Mouse (Mus musculus) CH12.LX (cell line): ENCODE results near the gene Mon1b.

Experiments
- CHD2 ChIP-seq: IDR thresholded peaks from 2 replicates; pipeline ENCODE4 v1.6.1; 2011; ENCODE audit warnings: low read length, improper control_type of control experiment
- CTCF ChIP-seq, 2 experiments: IDR thresholded peaks in 1 of 2; conservative IDR thresholded peaks in 1 of 2; 2 replicates each; pipeline ENCODE4 v1.5.1; 2011 to 2012; ENCODE audit warnings: low read depth in 2 of 2, low read length in 2 of 2, improper control_type of control experiment in 1 of 2, inconsistent platforms in 1 of 2, mild to moderate bottlenecking in 1 of 2, moderate library complexity in 1 of 2
- KAT2A ChIP-seq: IDR thresholded peaks from 2 replicates; pipeline ENCODE4 v1.6.1; 2012; ENCODE audit warnings: low read length, improper control_type of control experiment, inconsistent platforms; ENCODE audit not compliant: insufficient replicate concordance
- NRF1 ChIP-seq: IDR thresholded peaks from 2 replicates; pipeline ENCODE4 v1.6.1; 2014; ENCODE audit warnings: low read depth, mild to moderate bottlenecking, inconsistent platforms, low read length, improper control_type of control experiment, moderate library complexity
- POLR2A ChIP-seq: IDR thresholded peaks from 2 replicates; pipeline ENCODE4 v1.6.1; 2011; ENCODE audit warnings: low read depth, mild to moderate bottlenecking, improper control_type of control experiment, low read length
- RAD21 ChIP-seq: IDR thresholded peaks from 2 replicates; pipeline ENCODE4 v1.6.1; 2011; ENCODE audit warnings: low read depth, mild to moderate bottlenecking, low read length, improper control_type of control experiment, moderate library complexity
- RCOR1 ChIP-seq: conservative IDR thresholded peaks from 2 replicates; pipeline ENCODE4 v1.6.1; 2012; ENCODE audit warnings: low read depth, mild to moderate bottlenecking, inconsistent platforms, low read length, improper control_type of control experiment
- SMC3 ChIP-seq: IDR thresholded peaks from 2 replicates; pipeline ENCODE4 v1.6.1; 2011; ENCODE audit warnings: low read depth, low read length, improper control_type of control experiment
- TCF12 ChIP-seq: IDR thresholded peaks from 2 replicates; pipeline ENCODE4 v1.6.1; 2014; ENCODE audit warnings: low read depth, mild to moderate bottlenecking, inconsistent platforms, low read length, improper control_type of control experiment
- UBTF ChIP-seq: IDR thresholded peaks from 2 replicates; pipeline ENCODE4 v1.6.1; 2012; ENCODE audit warnings: low read depth, mild to moderate bottlenecking, inconsistent platforms, low read length, improper control_type of control experiment, moderate library complexity

DNA sequence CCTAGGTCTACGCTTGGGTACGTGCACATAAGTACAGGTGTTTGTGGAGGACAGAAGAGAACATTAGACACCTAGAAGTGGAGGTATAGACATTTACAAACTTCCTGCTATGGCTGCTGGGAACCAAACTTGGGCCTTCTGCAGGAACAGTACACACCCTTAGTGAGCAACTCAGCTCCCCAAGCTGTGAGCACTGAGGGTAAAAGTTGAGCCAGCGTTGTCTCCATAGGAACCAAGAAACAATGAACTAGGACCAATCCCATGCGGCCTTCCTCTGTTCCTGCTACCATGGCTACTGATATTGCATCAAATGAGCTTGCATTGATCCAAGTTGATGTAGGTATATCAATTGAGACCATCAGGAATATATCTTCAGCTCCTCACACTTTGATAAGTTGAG is 29.6 kb downstream of the Mon1b start:
- TF ChIP-seq UBTF (no peak), NRF1 (no peak), POLR2A (no peak), TCF12 (no peak), CTCF (conservative IDR thresholded peaks at IDR 0.05 in 1 of 2, IDR thresholded peaks at IDR 0.05 in 1 of 2; ENCODE audit: low read depth in 2 of 2, low read length in 2 of 2) (no peak), CHD2 (no peak), RCOR1 (no peak), SMC3 (no peak), KAT2A (no peak), RAD21 (no peak)
